Comparison of ENCODE assay signal across 8 mouse cellular contexts in genomic region chr13:74300925-74301606, GRCm38 (mm10). TPM values are rescaled to one million over a fixed set of nuclear protein-coding genes. Genes with fewer than 3 reads are reported as not detected.
A peak's percentile ranks its signal among the peaks of the same experiment; 100 is the strongest.
DNase-seq lines count a peak whose midpoint lies in the region; ATAC-seq and TF ChIP-seq lines count a peak whose summit lies in the region.

No protein-coding gene starts in this region.

- no peaks in the 10 kb centered on the region for H3K9me3 ChIP-seq in heart, embryonic 14.5 days (ENCODE audit: control insufficient read depth, low read length)

- H3K4me3 ChIP-seq in C2C12 (ENCODE audit: insufficient read depth, poor library complexity, severe bottlenecking), result no peak overlapping the region
- no peak overlapping the region for H3K4me3 ChIP-seq in embryonic fibroblast, embryonic 13.5 days (ENCODE audit: insufficient read depth, low read length)
- H3K4me3 ChIP-seq in heart, embryonic 14.5 days (ENCODE audit: control insufficient read depth in 1 of 2, insufficient read depth in 1 of 2, low read depth in 1 of 2, low read length in 2 of 2), result no peak overlapping the region
- no peak overlapping the region for H3K4me3 ChIP-seq in liver, adult 2 months (ENCODE audit: insufficient read depth, low read depth, low read length)

- peak; percentile 59; the same call in 1 of the 2 replicates for ATAC-seq in heart, embryonic 14.5 days (ENCODE audit: insufficient number of reproducible peaks, insufficient read depth, low FRiP score, low read depth)

- H3ac ChIP-seq in C2C12 (ENCODE audit: control insufficient read depth, insufficient read length, low read depth), result no peak overlapping the region

- no peak for TF ChIP-seq POLR2A in embryonic fibroblast, embryonic 13.5 days (IDR thresholded peaks at IDR 0.05; ENCODE audit: low read depth, low read length)
- TF ChIP-seq POLR2A in liver, adult 2 months (IDR thresholded peaks at IDR 0.05; ENCODE audit: extremely low read depth, insufficient read depth, low read length), result no peak

- WGBS in heart, embryonic 14.5 days, result 37% methylated on average over 4 of the region's 4 CpGs
- 38% methylated on average over 4 of the region's 4 CpGs for WGBS in liver, adult 2 months

- peaks cover 45% of the 10 kb centered on the region for H3K36me3 ChIP-seq in C2C12 (ENCODE audit: control insufficient read depth, insufficient read depth)
- H3K36me3 ChIP-seq in heart, embryonic 14.5 days (ENCODE audit: control insufficient read depth, insufficient read depth, low read length), result peaks cover 40% of the 10 kb centered on the region
- H3K36me3 ChIP-seq in liver, adult 2 months (ENCODE audit: control insufficient read depth, insufficient read depth, low read length), result peaks cover 31% of the 10 kb centered on the region

- H3K27me3 ChIP-seq in C2C12 (ENCODE audit: control insufficient read depth, insufficient read depth, insufficient read length), result no peaks in the 10 kb centered on the region
- no peaks in the 10 kb centered on the region for H3K27me3 ChIP-seq in heart, embryonic 14.5 days (ENCODE audit: control insufficient read depth, insufficient read depth, low read length)
- H3K27me3 ChIP-seq in liver, adult 2 months (ENCODE audit: control insufficient read depth, insufficient read depth, low read length), result no peaks in the 10 kb centered on the region

- peak; percentile 83 for TF ChIP-seq CTCF in C2C12 (IDR thresholded peaks at IDR 0.05; ENCODE audit: control insufficient read depth, insufficient read depth, insufficient read length)
- peak; percentile 82 for TF ChIP-seq CTCF in embryonic fibroblast, embryonic 13.5 days (IDR thresholded peaks at IDR 0.05; ENCODE audit: borderline replicate concordance, insufficient read depth, low read length)
- peak; percentile 88 for TF ChIP-seq CTCF in liver, adult 2 months (IDR thresholded peaks at IDR 0.05; ENCODE audit: low read depth, low read length)

- no peaks in the 10 kb centered on the region for H3K79me2 ChIP-seq in C2C12 (ENCODE audit: control insufficient read depth, insufficient read depth)
- H3K79me2 ChIP-seq in liver, adult 2 months (ENCODE audit: control insufficient read depth, insufficient read depth, low read length), result no peaks in the 10 kb centered on the region

- DNase-seq in adrenal gland, postnatal 4 days (ENCODE audit: low spot score in 2 of 2), result peak; percentile 13 to 48
- DNase-seq in kidney, postnatal 10 days, result peak; percentile 80
- peak; percentile 24 for DNase-seq in liver, adult 2 months (ENCODE audit: extremely low read depth, low read depth, low spot score)
- DNase-seq in naive thymus-derived CD4-positive, alpha-beta T cell, adult 2 months (ENCODE audit: low read depth), result peak; percentile 62
- peak; percentile 39 to 74 for DNase-seq in spleen, postnatal 4 days (ENCODE audit: low spot score in 2 of 2)

- no peak overlapping the region for H3K9ac ChIP-seq in heart, embryonic 14.5 days (ENCODE audit: low read length)
- no peak overlapping the region for H3K9ac ChIP-seq in liver, adult 2 months (ENCODE audit: low read depth, low read length)

- no peaks in the 10 kb centered on the region for H3K79me3 ChIP-seq in C2C12 (ENCODE audit: low read depth)

- no peak overlapping the region for H3K4me2 ChIP-seq in heart, embryonic 14.5 days (ENCODE audit: low read length)

- H3K27ac ChIP-seq in embryonic fibroblast, embryonic 13.5 days (ENCODE audit: insufficient read depth, low read length), result no peak overlapping the region
- H3K27ac ChIP-seq in heart, embryonic 14.5 days (replicated peaks in 1 of 2; ENCODE audit: control insufficient read depth in 1 of 2, insufficient read depth in 1 of 2, low read depth in 2 of 2, low read length in 2 of 2), result no peak overlapping the region
- no peak overlapping the region for H3K27ac ChIP-seq in liver, adult 2 months (replicated peaks; ENCODE audit: insufficient read depth, low read depth, low read length)

- 0 out of 2 replicates have a peak, but pooled peaks cover 3% of the 10 kb centered on the region for H3K4me1 ChIP-seq in embryonic fibroblast, embryonic 13.5 days (ENCODE audit: control insufficient read depth, insufficient read depth, low read length)
- no peaks in the 10 kb centered on the region for H3K4me1 ChIP-seq in heart, embryonic 14.5 days (ENCODE audit: control insufficient read depth in 2 of 2, insufficient read depth in 2 of 2, low read length in 2 of 2)
- no peaks in the 10 kb centered on the region for H3K4me1 ChIP-seq in liver, adult 2 months (ENCODE audit: control insufficient read depth, insufficient read depth, low read length)

TF ChIP-seq in C2C12, 6 proteins besides CTCF, POLR2A, EP300 and RAD21:
- no peak for TF ChIP-seq MYOD1 (IDR thresholded peaks at IDR 0.05; ENCODE audit: control insufficient read depth, insufficient read length, low read depth)
- no peak for TF ChIP-seq USF1 (IDR thresholded peaks at IDR 0.05; ENCODE audit: low read depth)
- TF ChIP-seq MYOG (IDR thresholded peaks at IDR 0.05; ENCODE audit: control insufficient read depth, extremely low read depth, insufficient read length), result no peak
- no peak for TF ChIP-seq MAX (IDR thresholded peaks at IDR 0.05)
- no peak for TF ChIP-seq CEBPB (IDR thresholded peaks at IDR 0.05; ENCODE audit: low read depth)
TF ChIP-seq in C2C12: peak in this region for 0.

RNA-seq across cellular contexts. Expression of gene Ahrr, which starts 8.9 kb away (rescaled TPM):
- 2.0 TPM for polyA plus RNA-seq in C2C12 (2012; fragmentation: generic; extraction: Trizol)
- 1 to 10 TPM; 2.3 to 2.4 TPM for total RNA-seq in adrenal gland, postnatal 4 days (2021)
- 15.7 and 18.5 TPM in 2 replicates for polyA plus RNA-seq in embryonic fibroblast, embryonic 13.5 days (2011; ENCODE audit: insufficient read length, low read depth, missing spikeins)
- 0.98 and 1.1 TPM in 2 replicates for polyA plus RNA-seq in heart, embryonic 14.5 days (2014; fragmentation: Nextera tagmentation; extraction: Ambion mirVana)
- 0.18 and 0.20 TPM in 2 replicates for total RNA-seq in liver, adult 2 months (2014; rRNA removed)
- polyA plus RNA-seq in liver, adult 2 months (2012; rRNA removed), result 0.07 TPM in 1 of 2 replicates, not detected in the other

RNA-seq across cellular contexts. Expression of gene Pdcd6, which starts 16.3 kb away (rescaled TPM):
- polyA plus RNA-seq in C2C12 (2012; fragmentation: generic; extraction: Trizol), result 98.2 TPM
- 100 to 1,000 TPM; 143 to 145 TPM for total RNA-seq in adrenal gland, postnatal 4 days (2021)
- polyA plus RNA-seq in embryonic fibroblast, embryonic 13.5 days (2011; ENCODE audit: insufficient read length, low read depth, missing spikeins), result 121 and 123 TPM in 2 replicates
- polyA plus RNA-seq in heart, embryonic 14.5 days (2014; fragmentation: Nextera tagmentation; extraction: Ambion mirVana), result 106 and 109 TPM in 2 replicates
- 123 and 140 TPM in 2 replicates for total RNA-seq in liver, adult 2 months (2014; rRNA removed)
- 77.0 and 82.5 TPM in 2 replicates for polyA plus RNA-seq in liver, adult 2 months (2012; rRNA removed)

RNA-seq across cellular contexts. Expression of gene Sdha, which starts 49.0 kb away (rescaled TPM):
- 166 TPM for polyA plus RNA-seq in C2C12 (2012; fragmentation: generic; extraction: Trizol)
- 100 to 1,000 TPM; 450 to 473 TPM for total RNA-seq in adrenal gland, postnatal 4 days (2021)
- polyA plus RNA-seq in embryonic fibroblast, embryonic 13.5 days (2011; ENCODE audit: insufficient read length, low read depth, missing spikeins), result 224 and 225 TPM in 2 replicates
- polyA plus RNA-seq in heart, embryonic 14.5 days (2014; fragmentation: Nextera tagmentation; extraction: Ambion mirVana), result 496 and 549 TPM in 2 replicates
- total RNA-seq in liver, adult 2 months (2014; rRNA removed), result 293 and 295 TPM in 2 replicates
- 199 and 223 TPM in 2 replicates for polyA plus RNA-seq in liver, adult 2 months (2012; rRNA removed)

RNA-seq across cellular contexts. Expression of gene Ccdc127, which starts 49.0 kb away (rescaled TPM):
- polyA plus RNA-seq in C2C12 (2012; fragmentation: generic; extraction: Trizol), result 27.2 TPM
- 10 to 100 TPM; 48.3 to 50.8 TPM for total RNA-seq in adrenal gland, postnatal 4 days (2021)
- 62.2 and 70.0 TPM in 2 replicates for polyA plus RNA-seq in embryonic fibroblast, embryonic 13.5 days (2011; ENCODE audit: insufficient read length, low read depth, missing spikeins)
- polyA plus RNA-seq in heart, embryonic 14.5 days (2014; fragmentation: Nextera tagmentation; extraction: Ambion mirVana), result 42.0 and 49.1 TPM in 2 replicates
- total RNA-seq in liver, adult 2 months (2014; rRNA removed), result 5.3 and 5.5 TPM in 2 replicates
- 2.3 and 2.6 TPM in 2 replicates for polyA plus RNA-seq in liver, adult 2 months (2012; rRNA removed)

Comparison
In these comparisons a context has a peak if more than half of its experiments do, and no peak if none do; other contexts are left out.
1. DNase-seq: peak in every context shown above with its lines; median percentile 80 in kidney, postnatal 10 days; 62 in naive thymus-derived CD4-positive, alpha-beta T cell, adult 2 months; 56 in spleen, postnatal 4 days; 30 in adrenal gland, postnatal 4 days; 24 in liver, adult 2 months.